Mouse (Mus musculus) cerebellum, postnatal 10 days (tissue): ENCODE measurements around the gene Iscu.

Source experiments
- DNase-seq, 2 experiments: peaks; one replicate each; pipeline ENCODE4 v3.0.0; 2021; ENCODE audit warnings: mixed read lengths in 2 of 2

The Iscu gene

DNA sequence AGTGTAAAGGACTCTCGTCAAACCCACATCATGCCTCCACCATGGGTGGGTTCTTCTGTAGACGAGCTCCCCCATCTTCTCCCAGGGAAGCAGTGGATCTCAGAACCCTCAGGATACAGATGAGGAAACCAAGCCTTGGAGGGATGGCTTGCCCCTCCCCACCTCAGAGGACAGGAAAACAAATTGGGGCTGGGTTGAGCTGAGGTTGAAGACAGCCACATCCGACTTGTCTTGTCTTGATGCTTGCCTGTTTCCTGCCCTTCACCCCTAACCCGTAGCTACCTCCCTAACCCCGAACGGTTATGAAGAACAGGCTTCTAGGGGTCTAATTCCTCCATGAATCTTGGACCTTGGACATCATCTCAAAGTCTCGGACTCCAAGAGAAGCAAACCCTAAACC, 53.0 kb downstream of the Iscu start:
- DNase-seq, result no peak

DNA sequence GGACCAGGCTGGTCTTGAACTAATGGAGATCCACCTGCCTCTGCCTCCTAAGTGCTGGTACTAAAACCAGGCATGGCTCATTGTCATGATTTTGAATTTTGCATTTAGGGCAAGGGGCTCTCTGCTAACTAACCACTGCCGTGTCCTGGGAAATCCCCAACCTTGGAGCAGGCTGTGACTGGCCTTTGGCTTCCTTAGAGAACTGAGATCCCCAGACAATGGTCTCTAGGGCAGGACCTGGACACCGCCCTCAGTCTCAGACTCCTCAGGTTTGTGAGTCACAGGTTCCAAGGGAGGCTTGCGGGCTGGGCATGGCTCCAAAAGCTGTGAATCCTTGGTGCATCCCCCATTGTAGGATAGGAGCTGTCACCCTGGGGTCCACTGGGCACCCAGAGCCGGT, 54.1 kb downstream of the Iscu start:
- DNase-seq, result peak in 1 of 2 experiments; percentile 30
